Mouse (Mus musculus) midbrain, embryonic 16.5 days (tissue): ENCODE results near the gene Pnpla6. TPM values are rescaled to one million over a fixed set of nuclear protein-coding genes. Genes with fewer than 3 reads are reported as not detected.

Experiments used
- ATAC-seq: fragments of 200-750 bp; cut with Nextera tagmentation; 2 replicates; pipeline ENCODE4 v1.8.0; 2017; ENCODE audit warnings: moderate TSS enrichment
- H3K27ac ChIP-seq: fragments of 300-500 bp; sonication (generic); 2 replicates; pipeline ENCODE4 v1.5.1; 2014; ENCODE audit warnings: mild to moderate bottlenecking, low read length, mixed read lengths
- H3K27me3 ChIP-seq: fragments of 300-500 bp; sonication (generic); 2 replicates; pipeline ENCODE4 v1.6.1; 2014; ENCODE audit warnings: low read depth, low read length, mixed read lengths; ENCODE audit not compliant: control insufficient read depth, insufficient read depth
- H3K36me3 ChIP-seq: fragments of 300-500 bp; sonication (generic); 2 replicates; pipeline ENCODE4 v1.6.1; 2014; ENCODE audit warnings: mild to moderate bottlenecking, low read length, moderate library complexity, mixed read lengths; ENCODE audit not compliant: control insufficient read depth, insufficient read depth
- H3K4me1 ChIP-seq: fragments of 300-500 bp; sonication (generic); 2 replicates; pipeline ENCODE4 v1.6.1; 2014; ENCODE audit warnings: mild to moderate bottlenecking, low read length, mixed read lengths; ENCODE audit not compliant: control insufficient read depth, insufficient read depth
- H3K4me2 ChIP-seq: fragments of 300-500 bp; sonication (generic); 2 replicates; pipeline ENCODE4 v1.6.1; 2014; ENCODE audit warnings: mild to moderate bottlenecking, low read length, mixed read lengths
- H3K4me3 ChIP-seq: fragments of 300-500 bp; sonication (generic); 2 replicates; pipeline ENCODE4 v1.5.1; 2014; ENCODE audit warnings: low read depth, mild to moderate bottlenecking, low read length, moderate library complexity, mixed read lengths
- H3K9ac ChIP-seq: fragments of 300-500 bp; sonication (generic); 2 replicates; pipeline ENCODE4 v1.6.1; 2014; ENCODE audit warnings: low read depth, low read length, mixed read lengths
- H3K9me3 ChIP-seq: fragments of 300-500 bp; sonication (generic); replicated peaks from 2 replicates; pipeline ENCODE4 v1.6.1; 2014; ENCODE audit warnings: mild to moderate bottlenecking, low read length, mixed read lengths; ENCODE audit not compliant: control insufficient read depth, poor library complexity, severe bottlenecking
- WGBS: fragments of 180-500 bp; shearing (Covaris S2); extraction: QIAGEN DNeasy Blood & Tissue Kit; methylation state at CpG from one replicate; pipeline ENCODE4 v1.1.7; 2014; 5-methylcytosine and 5-hydroxymethylcytosine counted together
- polyA plus RNA-seq: library from polyadenylated mRNA; unstranded; fragments of >200 nt; fragmentation: Nextera tagmentation; extraction: Ambion mirVana; gene quantifications from 2 replicates; pipeline ENCODE4 v1.2.1, GENCODE M21; 2015

Pnpla6 gene
- polyA plus RNA-seq, 1 experiment from 2014 or later = 43.6 TPM

- no peak overlapping the region for H3K4me2 ChIP-seq
- no peak overlapping the region for H3K9ac ChIP-seq
- H3K9me3 ChIP-seq = no peaks in the 10 kb centered on the region
- 97% methylated on average over 1 of the region's 1 CpGs for WGBS
- H3K27ac ChIP-seq = no peak overlapping the region
- ATAC-seq = no peak
- H3K4me1 ChIP-seq = no peaks in the 10 kb centered on the region
- no peak overlapping the region for H3K4me3 ChIP-seq
- no peaks in the 10 kb centered on the region for H3K36me3 ChIP-seq
- no peaks in the 10 kb centered on the region for H3K27me3 ChIP-seq
Measured at GRCm38 (mm10) chr8:3552240-3552639, 37.1 kb downstream of the Pnpla6 start.

GRCm38 (mm10) chr8:3556114-3556513 lies 40.9 kb downstream of the Pnpla6 start:
- no peak overlapping the region for H3K4me3 ChIP-seq
- no peak overlapping the region for H3K9ac ChIP-seq
- peak; percentile 96 for ATAC-seq
- no peaks in the 10 kb centered on the region for H3K4me1 ChIP-seq
- WGBS = 67% methylated on average over 4 of the region's 4 CpGs
- H3K36me3 ChIP-seq = no peaks in the 10 kb centered on the region
- H3K27ac ChIP-seq = no peak overlapping the region
- no peaks in the 10 kb centered on the region for H3K27me3 ChIP-seq
- H3K9me3 ChIP-seq = no peaks in the 10 kb centered on the region
- H3K4me2 ChIP-seq = no peak overlapping the region

- Histone ChIP-seq H3K9me3 (no peaks in the 10 kb centered on the region), H3K9ac (no peak within 1 kb of the TSS), H3K4me2 (peak within 1 kb of the TSS; percentile 29), H3K36me3 (no peaks in the 10 kb centered on the region), H3K4me3 (peak within 1 kb of the TSS; percentile 5; the same call in 1 of the 2 replicates), H3K4me1 (no peaks in the 10 kb centered on the region; the same call in 1 of the 2 replicates), H3K27ac (no peak within 1 kb of the TSS), H3K27me3 (no peaks in the 10 kb centered on the region)
- under 1% methylated on average over 12 of the region's 12 CpGs for WGBS
- peak; percentile 39; the same call in 1 of the 2 replicates for ATAC-seq
Measured at GRCm38 (mm10) chr8:3567641-3568371, 52.6 kb downstream of the Pnpla6 start, which contains the start of gene C330021F23Rik. Gene C330021F23Rik, plus strand, starts transcription at chr8:3567990.

- Histone ChIP-seq H3K4me3 (no peak overlapping the region), H3K9ac (no peak overlapping the region), H3K4me1 (no peaks in the 10 kb centered on the region; the same call in 1 of the 2 replicates), H3K27ac (no peak overlapping the region), H3K27me3 (no peaks in the 10 kb centered on the region), H3K36me3 (no peaks in the 10 kb centered on the region), H3K4me2 (0 out of 2 replicates have a peak overlapping the region, but pooled peaks have one; percentile 29), H3K9me3 (no peaks in the 10 kb centered on the region)
- no peak for ATAC-seq
- 3% methylated on average over 7 of the region's 7 CpGs for WGBS
Measured at GRCm38 (mm10) chr8:3568378-3568777, 53.2 kb downstream of the Pnpla6 start.

- Histone ChIP-seq H3K27me3 (no peaks in the 10 kb centered on the region), H3K9me3 (no peaks in the 10 kb centered on the region), H3K27ac (no peak overlapping the region), H3K36me3 (no peaks in the 10 kb centered on the region), H3K4me1 (no peaks in the 10 kb centered on the region; the same call in 1 of the 2 replicates), H3K9ac (no peak overlapping the region), H3K4me3 (no peak overlapping the region), H3K4me2 (no peak overlapping the region)
- no peak for ATAC-seq
- WGBS = 86% methylated on average over 5 of the region's 5 CpGs
Measured at GRCm38 (mm10) chr8:3569784-3570183, 54.6 kb downstream of the Pnpla6 start.

- no peak for ATAC-seq
- no peaks in the 10 kb centered on the region for H3K9me3 ChIP-seq
- H3K4me2 ChIP-seq = no peak overlapping the region
- H3K4me1 ChIP-seq = no peaks in the 10 kb centered on the region
- no peak overlapping the region for H3K9ac ChIP-seq
- H3K4me3 ChIP-seq = no peak overlapping the region
- H3K27me3 ChIP-seq = no peaks in the 10 kb centered on the region
- H3K27ac ChIP-seq = no peak overlapping the region
- H3K36me3 ChIP-seq = no peaks in the 10 kb centered on the region
- WGBS = 96% methylated on average over 3 of the region's 3 CpGs
Measured at GRCm38 (mm10) chr8:3574546-3574945, 59.4 kb downstream of the Pnpla6 start.

- no peaks in the 10 kb centered on the region for H3K36me3 ChIP-seq
- ATAC-seq = no peak
- H3K9me3 ChIP-seq = no peaks in the 10 kb centered on the region
- H3K4me2 ChIP-seq = no peak overlapping the region
- H3K4me1 ChIP-seq = no peaks in the 10 kb centered on the region
- no peaks in the 10 kb centered on the region for H3K27me3 ChIP-seq
- no peak overlapping the region for H3K27ac ChIP-seq
- no peak overlapping the region for H3K9ac ChIP-seq
- no peak overlapping the region for H3K4me3 ChIP-seq
- 82% methylated on average over 15 of the region's 15 CpGs for WGBS
Measured at GRCm38 (mm10) chr8:3576211-3576960, 61.2 kb downstream of the Pnpla6 start.

- WGBS = 83% methylated on average over 9 of the region's 9 CpGs
- no peak overlapping the region for H3K27ac ChIP-seq
- no peak overlapping the region for H3K4me3 ChIP-seq
- no peaks in the 10 kb centered on the region for H3K36me3 ChIP-seq
- no peak for ATAC-seq
- H3K9me3 ChIP-seq = no peaks in the 10 kb centered on the region
- 0 out of 2 replicates have a peak overlapping the region, but pooled peaks have one; percentile 20 for H3K9ac ChIP-seq
- no peaks in the 10 kb centered on the region for H3K4me1 ChIP-seq
- no peaks in the 10 kb centered on the region for H3K27me3 ChIP-seq
- no peak overlapping the region for H3K4me2 ChIP-seq
Measured at GRCm38 (mm10) chr8:3579390-3580364, 64.5 kb downstream of the Pnpla6 start.
